Mouse (Mus musculus) kidney, adult 11 months (tissue): ENCODE measurements around the gene Rph3a.
"Not testable (repeated sequence)": the region's sequence is repeated elsewhere in the genome, so short reads cannot be mapped to it uniquely, and the experiment has no call there.

Experiments
- DNase-seq: peaks from one replicate; pipeline ENCODE4 v3.0.0; 2022

Rph3a gene

GRCm38 (mm10) chr5:120906791-120907733 lies 102.8 kb downstream of the Rph3a start, which contains the start of gene Oas1a:
Gene Oas1a, minus strand, starts transcription at chr5:120907521.
- DNase-seq, result not testable (repeated sequence)

GRCm38 (mm10) chr5:120902056-120902455 lies 107.8 kb downstream of the Rph3a start:
- no peak for DNase-seq

GRCm38 (mm10) chr5:120900666-120901065 lies 109.2 kb downstream of the Rph3a start:
- DNase-seq, result no peak

GRCm38 (mm10) chr5:120898726-120899125 lies 111.2 kb downstream of the Rph3a start:
- no peak for DNase-seq

- no peak for DNase-seq
Measured at GRCm38 (mm10) chr5:120898307-120898706, 111.6 kb downstream of the Rph3a start.

- DNase-seq, result no peak
Measured at GRCm38 (mm10) chr5:120895231-120895900, 114.5 kb downstream of the Rph3a start.

- not testable (repeated sequence) for DNase-seq
Measured at GRCm38 (mm10) chr5:120894692-120895091, 115.2 kb downstream of the Rph3a start.

GRCm38 (mm10) chr5:120893866-120894265 lies 116.0 kb downstream of the Rph3a start:
- not testable (repeated sequence) for DNase-seq

- no peak for DNase-seq
Measured at GRCm38 (mm10) chr5:120892243-120892660, 117.6 kb downstream of the Rph3a start.

GRCm38 (mm10) chr5:120891566-120892242 lies 118.2 kb downstream of the Rph3a start:
- DNase-seq, result peak; percentile 16

GRCm38 (mm10) chr5:120890991-120891390 lies 118.9 kb downstream of the Rph3a start:
- no peak for DNase-seq
